Mouse (Mus musculus) ovary, adult 10 weeks (tissue): ENCODE measurements around the gene Olfr1093. TPM values are rescaled to one million over a fixed set of nuclear protein-coding genes. Genes with fewer than 3 reads are reported as not detected.

Experiments
- polyA plus RNA-seq: library from polyadenylated mRNA; stranded (reverse); fragments of 350-450 nt; fragmentation: Illumina TruSeq; extraction: RNeasy Lipid Tissue Mini Kit (QIAGEN cat#74804); gene quantifications from one replicate; pipeline ENCODE4 v1.2.3, GENCODE M21; 2014

Gene Olfr1093
- polyA plus RNA-seq: not detected

GRCm38 (mm10) chr2:86782179-86782578, at the start of gene Olfr1093:
Gene Olfr1093 (plus strand): TSS chr2:86782479.

DNA sequence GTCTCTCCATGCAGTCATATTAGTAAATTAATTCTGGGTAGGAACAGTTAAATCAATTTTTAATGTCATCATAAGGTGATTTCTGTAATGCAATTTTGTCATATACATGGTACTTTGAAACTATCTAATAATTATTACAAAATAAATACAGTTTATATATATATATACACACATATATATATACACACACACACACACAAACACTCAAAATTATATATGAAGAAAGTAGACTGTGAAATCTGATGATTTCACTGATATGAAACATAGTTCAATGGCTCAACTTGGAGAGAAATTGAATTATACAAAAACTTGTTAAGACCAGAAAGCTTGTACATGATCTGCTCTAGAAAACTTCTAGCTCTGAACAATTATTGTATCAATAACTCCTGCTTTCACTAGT, 48.7 kb upstream of the Olfr1093 start, which contains the start of gene Olfr1089:
Gene Olfr1089, minus strand, starts transcription at position 101 of the 400 bp plus-strand sequence.

GRCm38 (mm10) chr2:86758893-86759292, 23.4 kb upstream of the Olfr1093 start, which contains the start of gene Olfr1090:
Gene Olfr1090 (minus strand): TSS chr2:86758993.

GRCm38 (mm10) chr2:86809918-86810317, 27.6 kb downstream of the Olfr1093 start, which contains the start of gene Olfr141:
Gene Olfr141 (minus strand): TSS chr2:86810018.

GRCm38 (mm10) chr2:86824363-86824762, 42.1 kb downstream of the Olfr1093 start, which contains the start of gene Olfr1094:
Gene Olfr1094 (plus strand): TSS chr2:86824663.

Other genes starting within 250 kb of the Olfr1093 start
- gene Olfr1079, start 240.0 kb upstream of the Olfr1093 start, polyA plus RNA-seq: not detected
- not detected for gene Olfr1080, start 224.2 kb upstream of the Olfr1093 start, polyA plus RNA-seq
- gene Olfr1082, start 183.5 kb upstream of the Olfr1093 start, polyA plus RNA-seq: not detected
- not detected for gene Olfr1084, start 142.8 kb upstream of the Olfr1093 start, polyA plus RNA-seq
- not detected for gene Olfr1085, start 120.5 kb upstream of the Olfr1093 start, polyA plus RNA-seq
- gene Olfr1086, start 102.4 kb upstream of the Olfr1093 start, polyA plus RNA-seq: not detected
- gene Olfr1087, start 84.1 kb upstream of the Olfr1093 start, polyA plus RNA-seq: not detected
- not detected for gene Olfr1089, start 48.8 kb upstream of the Olfr1093 start, polyA plus RNA-seq
- gene Olfr1090, start 23.5 kb upstream of the Olfr1093 start, polyA plus RNA-seq: not detected
- not detected for gene Olfr141, start 27.5 kb downstream of the Olfr1093 start, polyA plus RNA-seq
- gene Olfr1094, start 42.2 kb downstream of the Olfr1093 start, polyA plus RNA-seq: not detected
- gene Olfr1095, start 69.2 kb downstream of the Olfr1093 start, polyA plus RNA-seq: not detected
- not detected for gene Gm13723, start 92.3 kb downstream of the Olfr1093 start, polyA plus RNA-seq
- gene Olfr1097, start 109.7 kb downstream of the Olfr1093 start, polyA plus RNA-seq: not detected
- not detected for gene Olfr1098, start 142.1 kb downstream of the Olfr1093 start, polyA plus RNA-seq
- not detected for gene Olfr1099, start 178.2 kb downstream of the Olfr1093 start, polyA plus RNA-seq
- gene Olfr1100, start 197.5 kb downstream of the Olfr1093 start, polyA plus RNA-seq: not detected
- gene Olfr1101, start 208.7 kb downstream of the Olfr1093 start, polyA plus RNA-seq: not detected
- not detected for gene Olfr1102, start 215.9 kb downstream of the Olfr1093 start, polyA plus RNA-seq
- gene Olfr1104, start 244.6 kb downstream of the Olfr1093 start, polyA plus RNA-seq: 0.54 TPM